Mouse (Mus musculus) fat pad, adult 2 months (tissue): Measurements from ENCODE around the gene Pxdc1.

Source experiments
- DNase-seq: peaks from one replicate; pipeline ENCODE4 v3.0.0-alpha.2; 2011; ENCODE audit warnings: low read depth, low spot score; ENCODE audit errors: extremely low read depth

The Pxdc1 gene

GRCm38 (mm10) chr13:34602757-34603156 lies 50.5 kb downstream of the Pxdc1 start:
- DNase-seq = no peak

- no peak for DNase-seq
Measured at GRCm38 (mm10) chr13:34596797-34597196, 56.5 kb downstream of the Pxdc1 start.
